Mouse (Mus musculus) liver, adult 2 months (tissue): Measurements from ENCODE around the gene Sox6. TPM values are rescaled to one million over a fixed set of nuclear protein-coding genes. Genes with fewer than 3 reads are reported as not detected.

Source experiments
- DNase-seq: peaks from one replicate; pipeline ENCODE4 v3.0.0-alpha.2; 2011; ENCODE audit warnings: low read depth, low spot score; ENCODE audit errors: extremely low read depth
- H3K27ac ChIP-seq: fragments of 200-500 bp; replicated peaks from 2 replicates; pipeline ENCODE4 v1.5.1; 2012; ENCODE audit warnings: low read depth, mild to moderate bottlenecking, control low read depth, inconsistent platforms, low read length; ENCODE audit not compliant: insufficient read depth
- H3K27me3 ChIP-seq: fragments of 200-500 bp; 2 replicates; pipeline ENCODE4 v1.6.1; 2012; ENCODE audit warnings: mild to moderate bottlenecking, moderate library complexity, low read length, inconsistent platforms; ENCODE audit not compliant: control insufficient read depth, insufficient read depth
- H3K36me3 ChIP-seq: fragments of 200-500 bp; 2 replicates; pipeline ENCODE4 v1.6.1; 2012; ENCODE audit warnings: low read length, inconsistent platforms; ENCODE audit not compliant: control insufficient read depth, insufficient read depth
- H3K4me1 ChIP-seq: fragments of 200-500 bp; 2 replicates; pipeline ENCODE4 v1.6.1; 2011; ENCODE audit warnings: low read length; ENCODE audit not compliant: control insufficient read depth, insufficient read depth
- H3K4me3 ChIP-seq: fragments of 200-500 bp; 2 replicates; pipeline ENCODE4 v1.5.1; 2011; ENCODE audit warnings: low read depth, mild to moderate bottlenecking, control low read depth, low read length, moderate library complexity; ENCODE audit not compliant: insufficient read depth
- H3K79me2 ChIP-seq: fragments of 200-500 bp; 2 replicates; pipeline ENCODE4 v1.6.1; 2012; ENCODE audit warnings: inconsistent platforms, mild to moderate bottlenecking, low read length, moderate library complexity; ENCODE audit not compliant: control insufficient read depth, insufficient read depth
- H3K9ac ChIP-seq: fragments of 200-500 bp; 2 replicates; pipeline ENCODE4 v1.6.1; 2012; ENCODE audit warnings: low read depth, mild to moderate bottlenecking, control low read depth, inconsistent platforms, low read length
- CTCF ChIP-seq: fragments of 200-500 bp; IDR thresholded peaks from 2 replicates; pipeline ENCODE4 v1.5.1; 2011; ENCODE audit warnings: low read depth, low read length, control low read depth
- POLR2A ChIP-seq: fragments of 200-500 bp; IDR thresholded peaks from 2 replicates; pipeline ENCODE4 v1.6.1; 2011; ENCODE audit warnings: low read length, control low read depth; ENCODE audit not compliant: insufficient read depth; ENCODE audit errors: extremely low read depth
- WGBS: fragments of 180-500 bp; shearing (Covaris S2); methylation state at CpG from one replicate; pipeline ENCODE4 v1.1.7; 2018; 5-methylcytosine and 5-hydroxymethylcytosine counted together
- polyA plus RNA-seq: library from polyadenylated mRNA; depleted of rRNA; stranded (reverse); fragments of >200 nt; gene quantifications from 2 replicates; pipeline ENCODE4 v1.2.3, GENCODE M21; 2012
- total RNA-seq: library from RNA; depleted of rRNA; stranded (reverse); fragments of >200 nt; gene quantifications from 2 replicates; pipeline ENCODE4 v1.2.3, GENCODE M21; 2014

The Sox6 gene
- total and polyA plus RNA-seq, 2 experiments, result 16.0 to 34.8 TPM

DNA sequence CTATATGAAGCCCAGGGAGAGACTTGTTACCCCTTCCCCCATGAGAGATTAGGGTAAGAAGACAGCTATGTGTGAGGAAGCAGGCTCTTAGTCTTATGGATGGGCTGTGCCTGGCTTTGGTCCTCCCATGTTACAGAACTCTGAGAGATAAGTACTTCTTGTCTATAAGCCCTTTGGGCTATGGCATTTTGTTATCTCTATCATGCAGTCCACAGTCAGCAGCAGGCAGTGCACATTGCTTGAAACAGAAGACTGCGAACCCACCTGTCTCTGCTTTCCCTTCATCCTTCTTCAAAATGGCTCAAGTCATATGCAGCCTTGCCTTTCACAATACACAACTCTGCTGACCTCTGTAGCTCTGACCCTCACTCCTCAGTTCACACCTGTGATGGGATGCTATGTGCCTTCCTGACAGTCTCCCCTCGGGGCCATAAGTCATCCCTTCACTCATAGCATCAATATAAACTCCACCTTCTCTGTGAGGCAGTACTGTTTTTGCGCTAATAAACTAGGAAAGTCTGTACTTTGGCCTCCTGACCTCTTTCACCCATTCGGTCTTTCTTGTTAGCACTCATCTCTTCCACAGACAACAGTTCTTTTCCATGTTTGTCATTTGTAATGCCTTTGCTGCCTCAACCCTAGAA, 143.4 kb downstream of the Sox6 start:
- no peak overlapping the region for H3K4me3 ChIP-seq
- H3K9ac ChIP-seq, result no peak overlapping the region
- H3K4me1 ChIP-seq, result no peaks in the 10 kb centered on the region
- no peak for TF ChIP-seq POLR2A
- no peak for TF ChIP-seq CTCF
- no peaks in the 10 kb centered on the region for H3K27me3 ChIP-seq
- H3K27ac ChIP-seq, result no peak overlapping the region
- DNase-seq, result peak; percentile 51
- H3K36me3 ChIP-seq, result no peaks in the 10 kb centered on the region
- 39% methylated on average over 4 of the region's 4 CpGs for WGBS
- no peaks in the 10 kb centered on the region for H3K79me2 ChIP-seq

DNA sequence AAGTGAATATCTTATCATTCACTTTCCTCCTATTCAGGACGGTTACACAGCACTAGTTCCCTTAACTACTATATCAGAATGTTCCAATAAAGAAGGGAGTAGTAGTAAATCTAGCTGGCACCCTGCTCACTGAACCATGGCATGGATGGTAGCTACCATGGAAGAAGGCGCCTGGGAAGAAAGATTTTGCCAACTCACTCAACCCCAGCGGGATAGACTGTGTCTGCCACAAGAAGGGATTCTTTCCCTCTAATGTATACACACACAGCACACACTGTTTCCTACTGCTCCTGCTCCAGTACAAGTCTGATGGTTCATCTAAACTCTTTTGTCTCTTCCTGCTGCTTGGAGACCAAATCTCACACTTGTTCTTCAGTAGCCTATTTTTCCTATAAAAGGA, 147.1 kb downstream of the Sox6 start:
- Histone ChIP-seq H3K27me3 (no peaks in the 10 kb centered on the region), H3K27ac (no peak overlapping the region), H3K79me2 (no peaks in the 10 kb centered on the region), H3K4me3 (no peak overlapping the region), H3K4me1 (0 out of 2 replicates have a peak, but pooled peaks cover 1% of the 10 kb centered on the region), H3K36me3 (no peaks in the 10 kb centered on the region), H3K9ac (no peak overlapping the region)
- TF ChIP-seq POLR2A (no peak), CTCF (no peak)
- no peak for DNase-seq
- 95% methylated on average over 3 of the region's 3 CpGs for WGBS

DNA sequence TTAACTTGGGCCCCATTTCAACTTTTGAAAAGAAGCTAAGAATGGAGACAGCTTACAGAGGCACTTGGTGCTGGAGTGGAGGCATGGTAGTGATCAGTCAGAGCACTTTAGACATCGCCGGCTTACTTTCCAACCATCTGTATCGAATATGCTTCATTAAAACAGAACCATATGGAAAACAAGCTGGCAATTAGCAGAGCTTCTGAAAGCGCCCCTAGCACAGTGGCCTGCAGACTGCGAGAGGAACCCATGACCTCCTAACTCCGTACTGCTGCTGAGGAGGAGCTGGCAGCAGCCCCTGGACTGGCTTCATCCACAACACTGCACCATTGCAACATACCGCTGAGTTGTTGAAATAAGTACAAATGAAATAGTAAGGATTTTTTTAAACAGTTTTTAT, 148.7 kb downstream of the Sox6 start:
- TF ChIP-seq POLR2A (no peak), CTCF (no peak)
- Histone ChIP-seq H3K79me2 (no peaks in the 10 kb centered on the region), H3K4me1 (0 out of 2 replicates have a peak, but pooled peaks cover 1% of the 10 kb centered on the region), H3K4me3 (no peak overlapping the region), H3K27me3 (no peaks in the 10 kb centered on the region), H3K9ac (no peak overlapping the region), H3K36me3 (no peaks in the 10 kb centered on the region), H3K27ac (no peak overlapping the region)
- WGBS, result 61% methylated on average over 7 of the region's 7 CpGs
- peak; percentile 72 for DNase-seq

DNA sequence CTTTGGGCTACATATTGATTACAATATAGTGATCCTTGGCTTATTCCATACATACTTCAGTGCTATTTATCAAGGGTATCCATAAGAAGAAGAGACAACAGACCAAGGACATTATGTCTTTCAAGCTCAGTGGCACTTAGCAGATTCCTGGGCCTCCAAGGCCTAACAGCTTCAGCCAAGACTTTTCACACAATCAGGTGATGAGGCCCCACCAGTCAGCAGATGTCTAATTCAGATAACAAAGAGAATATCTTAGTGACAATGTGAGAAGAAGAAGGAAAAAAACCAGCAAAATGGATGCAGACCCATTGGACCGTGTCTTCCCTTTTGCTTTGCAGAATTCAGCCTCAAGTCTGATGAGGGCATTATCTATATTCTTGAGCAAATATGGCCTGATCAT, 150.0 kb downstream of the Sox6 start:
- TF ChIP-seq CTCF (no peak), POLR2A (no peak)
- Histone ChIP-seq H3K4me3 (no peak overlapping the region), H3K79me2 (no peaks in the 10 kb centered on the region), H3K27ac (no peak overlapping the region), H3K27me3 (no peaks in the 10 kb centered on the region), H3K9ac (no peak overlapping the region), H3K4me1 (0 out of 2 replicates have a peak, but pooled peaks cover 1% of the 10 kb centered on the region), H3K36me3 (no peaks in the 10 kb centered on the region)
- 97% methylated on average over 1 of the region's 1 CpGs for WGBS
- DNase-seq, result no peak

DNA sequence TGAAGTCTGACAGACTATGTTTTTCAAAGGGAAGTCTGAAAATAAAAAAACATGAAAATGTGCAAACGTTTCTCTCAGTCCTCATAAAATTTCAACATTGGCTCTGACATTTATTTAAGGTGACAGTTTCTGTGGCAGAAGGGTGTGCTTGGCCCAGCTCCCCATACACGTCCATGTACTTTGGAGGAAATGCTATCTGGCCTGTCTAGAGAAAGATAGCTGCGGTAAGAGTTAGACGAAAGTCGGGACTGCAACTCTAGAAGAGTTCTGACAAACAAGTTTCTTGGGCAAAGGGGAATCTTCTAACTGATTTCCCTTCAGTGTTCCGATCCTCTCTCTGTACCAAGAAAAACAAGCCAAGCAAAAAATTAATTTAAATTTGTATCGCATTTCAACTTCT, 150.5 kb downstream of the Sox6 start:
- no peaks in the 10 kb centered on the region for H3K27me3 ChIP-seq
- no peak overlapping the region for H3K27ac ChIP-seq
- DNase-seq, result no peak
- H3K79me2 ChIP-seq, result no peaks in the 10 kb centered on the region
- 83% methylated on average over 7 of the region's 7 CpGs for WGBS
- TF ChIP-seq CTCF (no peak), POLR2A (no peak)
- no peak overlapping the region for H3K4me3 ChIP-seq
- H3K36me3 ChIP-seq, result no peaks in the 10 kb centered on the region
- no peak overlapping the region for H3K9ac ChIP-seq
- 0 out of 2 replicates have a peak, but pooled peaks cover 1% of the 10 kb centered on the region for H3K4me1 ChIP-seq

DNA sequence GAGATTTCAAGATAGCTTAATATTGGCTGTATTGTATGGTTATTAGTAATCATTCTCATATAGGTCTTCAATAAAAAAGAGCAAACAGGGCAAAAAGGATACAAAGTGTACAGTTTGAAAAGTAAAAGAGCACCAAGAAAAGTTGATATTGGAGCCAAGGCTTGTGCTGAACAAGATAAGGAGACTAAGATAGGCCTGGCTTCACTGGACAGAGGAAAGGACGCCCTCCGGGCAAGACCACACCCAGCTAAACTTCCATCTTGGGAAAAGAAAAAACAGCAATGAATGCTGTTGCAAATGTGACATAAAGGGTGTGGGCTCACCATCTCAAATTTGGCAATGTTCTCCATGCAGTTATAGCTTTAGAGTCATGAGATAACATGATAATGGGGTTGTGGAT, 165.7 kb downstream of the Sox6 start:
- H3K36me3 ChIP-seq, result no peaks in the 10 kb centered on the region
- no peak overlapping the region for H3K9ac ChIP-seq
- no peaks in the 10 kb centered on the region for H3K27me3 ChIP-seq
- no peak overlapping the region for H3K27ac ChIP-seq
- no peak overlapping the region for H3K4me3 ChIP-seq
- no peak for DNase-seq
- TF ChIP-seq CTCF (no peak), POLR2A (no peak)
- H3K79me2 ChIP-seq, result no peaks in the 10 kb centered on the region
- no peaks in the 10 kb centered on the region; the same call in 1 of the 2 replicates for H3K4me1 ChIP-seq
- WGBS, result 87% methylated on average over 2 of the region's 2 CpGs
